Mouse (Mus musculus): Measurements from ENCODE around the gene Trabd2b.

- TF ChIP-seq CTCF (IDR thresholded peaks at IDR 0.05; ENCODE audit: insufficient read depth, low read depth, low read length), result no peak
- TF ChIP-seq POLR2A (IDR thresholded peaks at IDR 0.05; ENCODE audit: insufficient read depth, low read depth, low read length), result no peak
Measured at GRCm38 (mm10) chr4:114568081-114568605, 161.6 kb downstream of the Trabd2b start.
